In genomic region chr1:168236101-168236500, GRCm38 (mm10) we compare ENCODE assay signal across 34 mouse cellular contexts.
"Had no signal": no experiment of that assay in that cellular context is flagged by ENCODE, and none has a peak within 500 bp of the region (broad histone marks: within the 10 kb centered on the region; RNA-seq: fewer than 3 reads in every experiment).

No protein-coding gene starts in this region.

- H3K9me3 ChIP-seq: heart, embryonic 10.5 days; heart, embryonic 12.5 days; heart, embryonic 13.5 days; heart, embryonic 15.5 days; hindbrain, embryonic 10.5 days; hindbrain, embryonic 12.5 days; hindbrain, embryonic 15.5 days; intestine, embryonic 15.5 days; kidney, embryonic 15.5 days had no signal

- H3K9ac ChIP-seq: heart, embryonic 12.5 days; heart, embryonic 13.5 days; heart, embryonic 15.5 days; hindbrain, embryonic 12.5 days; hindbrain, embryonic 14.5 days; hindbrain, embryonic 15.5 days; intestine, embryonic 15.5 days; kidney, embryonic 15.5 days had no signal

- H3K4me2 ChIP-seq: heart, embryonic 11.5 days; heart, embryonic 12.5 days; heart, embryonic 13.5 days; heart, embryonic 15.5 days; hindbrain, embryonic 12.5 days; hindbrain, embryonic 14.5 days; hindbrain, embryonic 15.5 days; intestine, embryonic 15.5 days; kidney, embryonic 15.5 days had no signal

- H3K27me3 ChIP-seq: heart, embryonic 12.5 days; heart, embryonic 13.5 days; heart, embryonic 15.5 days; hindbrain, embryonic 12.5 days; hindbrain, embryonic 15.5 days; intestine, embryonic 15.5 days; kidney, embryonic 15.5 days had no signal

- H3K27ac ChIP-seq: heart, embryonic 13.5 days; heart, embryonic 15.5 days; hindbrain, embryonic 10.5 days; hindbrain, embryonic 12.5 days; hindbrain, embryonic 14.5 days; hindbrain, embryonic 15.5 days; hindbrain, postnatal 0 days; intestine, embryonic 15.5 days; kidney, embryonic 15.5 days; kidney, postnatal 0 days; left cerebral cortex, adult 2 months had no signal

- ATAC-seq: hindbrain, embryonic 16.5 days; hindbrain, postnatal 0 days; inflammation-experienced regulatory T-cells, adult 6 months; intestine, embryonic 15.5 days; intestine, embryonic 16.5 days; intestine, postnatal 0 days had no signal

- DNase-seq: heart, postnatal 10 days; heart, postnatal 14 days; heart, postnatal 36 days; heart, postnatal 4 days; kidney, adult 11 months; kidney, adult 18-20 months; kidney, adult 2 months; kidney, adult 8-10 months; kidney, adult 9 months; kidney, postnatal 10 days; kidney, postnatal 14 days; kidney, postnatal 25 days; kidney, postnatal 36 days; kidney, postnatal 4 days; layer of hippocampus, adult 9-11 months; layer of hippocampus, postnatal 36 days had no signal

- H3K4me3 ChIP-seq: heart, embryonic 10.5 days; heart, embryonic 12.5 days; heart, embryonic 13.5 days; heart, embryonic 15.5 days; hindbrain, embryonic 10.5 days; hindbrain, embryonic 12.5 days; hindbrain, embryonic 15.5 days; intestine, embryonic 15.5 days; kidney, embryonic 15.5 days; left cerebral cortex, adult 2 months had no signal

- H3K36me3 ChIP-seq: heart, embryonic 13.5 days; heart, embryonic 15.5 days; hindbrain, embryonic 12.5 days; hindbrain, embryonic 15.5 days; intestine, embryonic 15.5 days had no signal
